Mouse (Mus musculus) heart, embryonic 14.5 days (tissue): ENCODE results near the gene Cetn4. TPM values are rescaled to one million over a fixed set of nuclear protein-coding genes. Genes with fewer than 3 reads are reported as not detected.

Source experiments
- ATAC-seq: fragments of 200-750 bp; cut with Nextera tagmentation; 2 replicates; pipeline ENCODE4 v1.8.0; 2017; ENCODE audit warnings: low read depth, moderate TSS enrichment; ENCODE audit not compliant: insufficient number of reproducible peaks, insufficient read depth, low FRiP score
- H3K27ac ChIP-seq, 2 experiments: fragments of 200-500 bp in 1 of 2; fragments of 300-500 bp in 1 of 2; sonication (generic) in 1 of 2; replicated peaks in 1 of 2; 2 replicates each; pipeline ENCODE4 v1.5.1; 2012 to 2014; ENCODE audit warnings: low read depth in 2 of 2, low read length in 2 of 2, control low read depth in 1 of 2, mild to moderate bottlenecking in 1 of 2, mixed read lengths in 1 of 2; ENCODE audit not compliant: control insufficient read depth in 1 of 2, insufficient read depth in 1 of 2
- H3K27me3 ChIP-seq: fragments of 300-500 bp; sonication (generic); 2 replicates; pipeline ENCODE4 v1.6.1; 2014; ENCODE audit warnings: mild to moderate bottlenecking, low read length, control low read depth; ENCODE audit not compliant: control insufficient read depth, insufficient read depth
- H3K36me3 ChIP-seq: fragments of 300-500 bp; sonication (generic); 2 replicates; pipeline ENCODE4 v1.6.1; 2014; ENCODE audit warnings: mild to moderate bottlenecking, control low read depth, low read length, mixed read lengths; ENCODE audit not compliant: control insufficient read depth, insufficient read depth
- H3K4me1 ChIP-seq, 2 experiments: fragments of 200-500 bp in 1 of 2; fragments of 300-500 bp in 1 of 2; sonication (generic) in 1 of 2; 2 replicates each; pipeline ENCODE4 v1.6.1; 2012 to 2014; ENCODE audit warnings: low read length in 2 of 2, control low read depth in 1 of 2, mixed read lengths in 1 of 2; ENCODE audit not compliant: control insufficient read depth in 2 of 2, insufficient read depth in 2 of 2
- H3K4me2 ChIP-seq: fragments of 300-500 bp; sonication (generic); 2 replicates; pipeline ENCODE4 v1.6.1; 2014; ENCODE audit warnings: mild to moderate bottlenecking, low read length
- H3K4me3 ChIP-seq, 2 experiments: fragments of 200-500 bp in 1 of 2; fragments of 300-500 bp in 1 of 2; sonication (generic) in 1 of 2; 2 replicates each; pipeline ENCODE4 v1.5.1; 2012 to 2014; ENCODE audit warnings: low read length in 2 of 2, mild to moderate bottlenecking in 2 of 2, control low read depth in 1 of 2, low read depth in 1 of 2, moderate library complexity in 1 of 2; ENCODE audit not compliant: control insufficient read depth in 1 of 2, insufficient read depth in 1 of 2
- H3K9ac ChIP-seq: fragments of 300-500 bp; sonication (generic); 2 replicates; pipeline ENCODE4 v1.6.1; 2014; ENCODE audit warnings: mild to moderate bottlenecking, low read length
- H3K9me3 ChIP-seq: fragments of 300-500 bp; sonication (generic); 2 replicates; pipeline ENCODE4 v1.6.1; 2016; ENCODE audit warnings: low read length, control low read depth; ENCODE audit not compliant: control insufficient read depth
- WGBS: fragments of 180-500 bp; shearing (Covaris S2); extraction: QIAGEN DNeasy Blood & Tissue Kit; methylation state at CpG from one replicate; pipeline ENCODE4 v1.1.7; 2014; 5-methylcytosine and 5-hydroxymethylcytosine counted together
- polyA plus RNA-seq: library from polyadenylated mRNA; unstranded; fragments of >200 nt; fragmentation: Nextera tagmentation; extraction: Ambion mirVana; gene quantifications from 2 replicates; pipeline ENCODE4 v1.2.1, GENCODE M21; 2014

The Cetn4 gene
- polyA plus RNA-seq, 1 experiment from 2014 or later = 0.50 TPM

DNA sequence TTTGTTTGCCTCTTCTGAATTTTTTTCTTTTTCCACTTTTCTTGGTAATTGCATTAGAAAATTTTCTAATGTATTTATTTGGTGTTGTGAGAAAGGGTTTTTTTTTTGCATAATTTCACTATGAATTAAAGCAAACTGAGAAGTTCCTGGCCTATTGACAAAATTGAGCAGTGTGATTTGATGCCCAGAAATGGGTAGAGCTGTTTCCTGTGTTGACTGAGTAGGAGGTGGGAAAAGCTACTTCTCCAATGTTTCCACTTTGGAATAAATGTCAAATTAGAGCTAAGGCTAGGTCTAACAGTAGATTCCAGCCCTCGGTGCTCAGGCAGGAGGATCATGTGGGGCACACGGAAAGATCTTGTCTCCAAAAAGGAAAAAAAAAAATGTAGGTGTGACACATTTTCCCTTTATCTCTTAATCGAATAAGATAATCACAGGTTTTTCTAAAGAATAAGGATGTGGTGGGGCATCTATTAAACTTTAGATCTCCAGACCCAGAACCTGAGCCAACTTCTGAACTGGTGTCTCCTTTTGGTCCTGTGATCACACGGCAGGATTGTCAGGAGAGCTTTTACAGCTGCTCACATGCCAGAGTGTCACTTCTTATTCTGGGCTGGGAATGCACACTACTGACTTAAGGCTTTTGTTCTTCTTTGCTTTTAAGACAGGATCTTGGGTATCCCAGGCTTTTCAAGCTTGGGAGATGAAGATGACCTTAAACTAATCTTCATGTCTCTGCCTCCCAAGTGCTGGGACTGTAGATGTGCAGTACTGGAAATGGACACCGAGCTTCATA, 13.0 kb upstream of the Cetn4 start:
- H3K4me3 ChIP-seq = no peak overlapping the region
- no peaks in the 10 kb centered on the region for H3K9me3 ChIP-seq
- no peak overlapping the region for H3K27ac ChIP-seq
- H3K4me1 ChIP-seq = no peaks in the 10 kb centered on the region; a peak in 3 of 4 replicates
- no peak overlapping the region for H3K4me2 ChIP-seq
- H3K9ac ChIP-seq = no peak overlapping the region
- ATAC-seq = no peak
- 66% methylated on average over 5 of the region's 5 CpGs for WGBS
- no peaks in the 10 kb centered on the region for H3K36me3 ChIP-seq
- no peaks in the 10 kb centered on the region for H3K27me3 ChIP-seq

GRCm38 (mm10) chr3:37324310-37324709, 11.8 kb upstream of the Cetn4 start:
- Histone ChIP-seq H3K9ac (no peak overlapping the region), H3K9me3 (no peaks in the 10 kb centered on the region), H3K4me2 (no peak overlapping the region), H3K4me1 (no peaks in the 10 kb centered on the region; a peak in 2 of 4 replicates), H3K27ac (no peak overlapping the region), H3K4me3 (no peak overlapping the region), H3K27me3 (no peaks in the 10 kb centered on the region), H3K36me3 (peaks cover 8% of the 10 kb centered on the region)
- 38% methylated on average over 3 of the region's 3 CpGs for WGBS
- no peak for ATAC-seq

GRCm38 (mm10) chr3:37316233-37316632, 3.7 kb upstream of the Cetn4 start:
- peaks cover 11% of the 10 kb centered on the region for H3K36me3 ChIP-seq
- ATAC-seq = no peak
- no peaks in the 10 kb centered on the region for H3K27me3 ChIP-seq
- no peaks in the 10 kb centered on the region for H3K9me3 ChIP-seq
- H3K4me3 ChIP-seq = no peak overlapping the region
- no peak overlapping the region for H3K27ac ChIP-seq
- H3K4me2 ChIP-seq = no peak overlapping the region
- H3K9ac ChIP-seq = no peak overlapping the region
- H3K4me1 ChIP-seq = peaks cover 3 to 9% of the 10 kb centered on the region in 2 experiments; a peak in 2 of 4 replicates
- 88% methylated on average over 1 of the region's 1 CpGs for WGBS

DNA sequence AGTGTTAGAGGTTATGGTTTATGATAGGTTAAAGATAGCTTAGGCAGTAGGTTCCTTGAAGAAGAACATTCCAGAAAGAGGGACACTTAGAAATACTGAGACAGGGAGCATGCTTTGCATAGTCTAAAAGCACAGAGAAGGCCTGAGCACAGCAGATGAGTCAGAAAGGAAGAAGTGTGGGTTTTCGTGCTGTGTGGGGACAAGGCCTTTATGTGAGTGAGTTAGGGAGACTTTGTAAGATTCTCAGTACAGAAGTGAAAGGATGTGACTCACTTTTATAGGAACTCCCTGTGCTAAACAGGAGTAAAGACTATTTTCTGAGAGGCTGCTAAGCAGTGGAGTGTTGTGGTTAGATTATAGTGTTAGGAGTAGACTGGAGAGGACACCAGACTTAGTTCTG, 863 bp upstream of the Cetn4 start:
- Histone ChIP-seq H3K4me2 (peak overlapping the region; percentile 84), H3K4me3 (peak overlapping the region in 1 of 2 experiments; percentile 86; a peak in 2 of 4 replicates), H3K36me3 (no peaks in the 10 kb centered on the region), H3K27ac (no peak overlapping the region), H3K27me3 (no peaks in the 10 kb centered on the region), H3K9me3 (no peaks in the 10 kb centered on the region), H3K4me1 (peaks cover 3 to 9% of the 10 kb centered on the region in 2 experiments; a peak in 2 of 4 replicates), H3K9ac (peak overlapping the region; percentile 91)
- 47% methylated on average over 1 of the region's 1 CpGs for WGBS
- ATAC-seq = no peak

- Histone ChIP-seq H3K4me1 (peaks cover 3 to 9% of the 10 kb centered on the region in 2 experiments; a peak in 2 of 4 replicates), H3K9ac (peak overlapping the region; percentile 91), H3K27me3 (no peaks in the 10 kb centered on the region), H3K4me3 (peak overlapping the region; percentile 86 to 92), H3K9me3 (no peaks in the 10 kb centered on the region), H3K4me2 (peak overlapping the region; percentile 84), H3K36me3 (no peaks in the 10 kb centered on the region), H3K27ac (no peak overlapping the region; a peak in 1 of 4 replicates)
- ATAC-seq = no peak
- WGBS = 2% methylated on average over 10 of the region's 10 CpGs
These were observed 575 bp downstream of the Cetn4 start for GRCm38 (mm10) chr3:37311897-37312369.

DNA sequence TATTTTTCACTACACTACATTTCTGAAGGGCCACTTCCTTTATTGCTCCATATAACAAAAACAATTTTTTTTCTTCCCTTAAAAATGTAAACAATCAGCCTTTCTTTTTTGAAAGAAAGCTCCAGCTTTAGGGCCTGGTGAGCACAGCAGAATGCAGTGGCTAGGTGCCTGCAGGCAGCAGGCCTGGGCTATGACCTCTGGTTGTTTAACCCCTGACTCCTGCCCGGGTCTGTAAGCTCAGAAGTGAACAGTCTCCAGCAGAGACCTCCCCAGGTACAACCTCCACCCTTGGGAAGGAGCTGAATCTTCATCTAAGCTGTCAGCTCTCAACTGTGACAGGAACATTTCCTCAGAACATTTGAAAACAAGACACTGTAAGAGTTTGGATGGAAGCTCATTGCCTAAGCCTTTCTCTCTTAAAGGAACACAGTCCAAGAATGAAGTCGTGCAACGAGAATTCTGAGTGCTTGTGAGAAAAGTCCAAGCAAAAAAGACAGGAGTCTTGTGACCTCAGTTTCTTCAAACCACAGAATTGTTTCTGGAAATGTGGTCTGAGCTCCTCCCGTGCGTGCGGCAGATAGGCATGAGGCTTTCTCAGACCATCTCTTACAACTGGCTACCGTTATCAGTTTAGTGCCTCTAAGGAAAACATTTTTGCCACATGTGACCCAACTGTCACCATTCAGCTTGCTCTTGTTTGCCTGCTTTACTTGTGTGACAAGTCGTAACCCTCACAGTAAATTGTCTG, 8.9 kb downstream of the Cetn4 start:
- H3K9me3 ChIP-seq = peaks cover 4% of the 10 kb centered on the region; the same call in 1 of the 2 replicates
- no peak for ATAC-seq
- H3K4me2 ChIP-seq = no peak overlapping the region
- no peak overlapping the region for H3K27ac ChIP-seq
- H3K27me3 ChIP-seq = no peaks in the 10 kb centered on the region
- H3K9ac ChIP-seq = no peak overlapping the region
- no peaks in the 10 kb centered on the region for H3K36me3 ChIP-seq
- 56% methylated on average over 8 of the region's 8 CpGs for WGBS
- peaks cover 0 to 2% of the 10 kb centered on the region in 2 experiments; a peak in 1 of 4 replicates for H3K4me1 ChIP-seq
- H3K4me3 ChIP-seq = no peak overlapping the region

DNA sequence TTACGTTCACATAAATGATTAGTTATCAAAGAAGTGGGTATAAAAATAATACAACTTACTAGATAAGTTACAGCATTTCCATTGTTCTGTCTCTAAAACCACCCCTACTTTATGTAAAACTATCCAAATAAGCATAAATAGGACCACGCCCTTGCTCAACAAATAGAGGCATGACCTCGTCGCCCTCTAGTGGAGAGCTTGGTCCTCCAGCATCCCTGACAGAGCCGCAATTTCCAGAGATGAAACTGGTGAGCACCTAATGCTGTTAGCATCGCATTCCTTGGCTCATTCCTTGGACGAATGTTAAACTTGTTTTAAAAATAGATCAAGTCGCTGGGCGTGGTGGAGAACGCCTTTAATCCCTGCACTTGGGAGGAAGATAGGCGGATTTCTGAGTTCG, 9.8 kb downstream of the Cetn4 start:
- no peak for ATAC-seq
- 34% methylated on average over 12 of the region's 12 CpGs for WGBS

More for the DNA sequence above, 9.8 kb downstream of the Cetn4 start:
- H3K4me2 ChIP-seq = no peak overlapping the region
- peaks cover 0 to 2% of the 10 kb centered on the region in 2 experiments; a peak in 1 of 4 replicates for H3K4me1 ChIP-seq
- no peaks in the 10 kb centered on the region for H3K27me3 ChIP-seq
- no peak overlapping the region for H3K27ac ChIP-seq
- H3K9ac ChIP-seq = no peak overlapping the region
- H3K36me3 ChIP-seq = no peaks in the 10 kb centered on the region
- H3K4me3 ChIP-seq = no peak overlapping the region
- peaks cover 4% of the 10 kb centered on the region; the same call in 1 of the 2 replicates for H3K9me3 ChIP-seq
